Mouse (Mus musculus) cerebellum, adult 9-10 months (tissue): ENCODE data around the gene Acp5.
A peak's percentile ranks its signal among the peaks of the same experiment; 100 is the strongest.

Experiments
- DNase-seq: peaks from one replicate; pipeline ENCODE4 v3.0.0; 2022

Acp5 gene

GRCm38 (mm10) chr9:22095854-22096307 is 39.6 kb downstream of the Acp5 start:
- DNase-seq = peak; percentile 86

- DNase-seq = no peak
Observed at GRCm38 (mm10) chr9:22092746-22093145, 42.8 kb downstream of the Acp5 start.

DNA sequence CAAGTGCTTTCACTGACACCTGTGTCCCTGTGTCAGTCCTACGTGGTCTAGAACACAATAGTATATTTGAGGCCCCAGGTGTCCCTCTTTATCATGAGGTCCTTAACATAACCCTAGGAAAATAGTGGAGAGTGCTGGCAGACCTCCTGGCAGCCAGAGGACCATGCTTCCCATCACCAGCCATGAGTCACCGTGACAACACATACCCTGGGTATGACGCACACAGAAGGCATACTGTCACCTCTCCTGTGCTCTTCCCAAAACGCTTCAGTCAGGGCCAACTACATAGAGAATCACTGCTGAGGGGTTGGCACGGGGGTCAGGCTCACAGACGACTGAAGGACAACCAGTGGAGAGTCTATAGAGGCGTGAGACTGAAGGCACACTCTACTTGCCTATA is 45.5 kb downstream of the Acp5 start:
- DNase-seq = no peak

DNA sequence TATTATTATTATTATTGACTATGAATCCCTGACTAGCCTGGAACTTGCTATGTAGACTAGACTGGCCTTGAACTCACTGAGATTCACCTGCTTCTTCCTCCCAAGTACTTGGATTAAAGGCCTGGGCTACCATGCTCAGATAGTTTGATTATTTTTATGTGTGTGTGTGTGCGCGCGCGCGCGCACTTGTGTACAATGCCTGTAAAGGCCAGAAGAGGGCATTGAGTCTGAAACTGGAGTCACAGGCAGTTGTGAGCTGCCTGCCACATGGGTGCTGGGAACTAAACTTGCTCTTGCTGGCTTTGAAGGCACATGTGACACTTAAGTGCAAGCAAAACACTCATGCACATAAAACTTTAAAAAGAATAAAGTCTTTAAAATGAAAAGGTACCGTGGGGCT is 46.2 kb downstream of the Acp5 start:
- no peak for DNase-seq

DNA sequence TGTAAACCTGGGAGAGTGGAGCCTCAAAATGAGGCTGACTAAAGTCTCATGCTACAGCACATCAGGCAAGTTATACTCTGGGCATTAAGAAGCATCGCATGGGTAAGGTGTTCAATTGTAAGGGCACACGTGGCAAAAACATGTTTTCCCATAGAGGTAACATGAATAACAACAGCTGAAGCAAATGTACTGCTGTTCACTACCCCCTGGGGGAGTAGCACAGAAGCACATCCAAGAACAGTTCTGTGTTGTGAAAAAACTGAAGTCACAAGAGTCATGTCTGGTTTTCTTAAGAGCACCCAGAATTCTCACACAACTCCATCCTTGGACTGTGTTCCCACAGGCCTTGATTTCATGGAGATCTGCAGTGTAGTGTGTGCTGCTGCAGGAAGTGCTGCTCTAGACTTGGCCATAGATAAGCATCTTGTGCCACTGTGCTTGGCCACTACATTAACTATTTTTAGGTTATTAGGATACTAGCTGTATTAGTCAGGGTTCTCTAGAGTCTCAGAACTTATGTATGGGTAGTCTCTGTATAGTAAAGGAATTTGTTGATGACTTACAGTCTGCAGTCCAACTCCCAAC is 48.4 kb downstream of the Acp5 start:
- no peak for DNase-seq

DNA sequence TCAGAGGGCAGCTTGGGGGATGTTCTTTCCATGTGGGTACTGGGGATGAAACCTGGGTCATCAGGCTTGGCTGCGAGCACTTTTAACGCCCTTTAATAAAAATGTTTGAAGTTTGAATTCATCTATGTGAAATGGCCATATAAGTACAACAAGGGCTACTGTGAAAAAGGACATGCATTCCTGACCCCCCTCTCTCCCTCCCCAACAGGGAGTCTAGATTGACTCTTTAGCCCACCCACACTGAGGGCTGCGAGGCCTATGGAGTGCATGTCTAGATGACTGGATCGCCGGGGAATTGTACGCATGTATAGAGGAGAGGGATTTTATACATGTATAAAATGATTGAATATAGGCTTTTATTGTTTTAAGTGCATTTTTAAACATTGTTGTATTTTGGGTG is 49.5 kb downstream of the Acp5 start:
- DNase-seq = no peak

DNA sequence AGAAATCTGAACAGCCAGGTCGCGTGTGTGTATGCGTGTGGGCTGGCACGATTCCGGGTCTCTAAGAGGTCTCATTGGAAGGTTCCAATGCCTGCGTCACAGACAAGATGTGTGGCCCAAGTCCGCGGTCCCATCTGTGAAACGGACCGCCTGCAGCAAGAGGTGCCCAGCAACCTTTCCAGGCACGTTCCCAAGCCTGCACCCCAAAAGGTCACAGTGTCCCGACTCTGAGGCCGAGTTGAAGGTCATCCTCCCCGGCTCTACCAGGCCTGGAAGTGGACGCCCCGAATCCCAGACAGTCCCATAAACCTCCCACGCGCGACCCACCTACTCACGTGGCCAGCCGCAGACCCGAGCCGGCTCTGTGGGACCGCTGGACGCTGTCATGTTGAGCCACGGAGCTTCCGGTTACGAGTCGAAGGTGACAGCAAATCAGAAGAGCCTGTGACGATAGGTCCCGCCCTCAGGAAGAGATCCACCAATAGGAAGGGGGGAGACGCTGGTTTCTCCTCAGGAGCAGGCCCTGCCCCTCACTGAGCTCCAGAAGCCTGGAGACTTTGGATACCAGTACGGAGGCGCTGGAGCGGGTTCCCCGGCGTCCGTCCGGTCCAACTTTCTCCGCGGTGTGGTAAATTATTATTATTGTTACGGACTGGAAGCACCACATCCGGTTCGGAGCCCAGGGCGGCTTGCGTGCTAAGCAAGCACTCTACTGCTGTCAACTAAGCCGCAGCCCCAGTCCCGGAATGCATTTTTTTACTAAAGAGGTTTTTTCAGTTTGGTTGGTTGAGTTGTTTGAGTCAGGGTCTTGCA is 50.3 kb downstream of the Acp5 start, which contains the start of gene Ecsit:
Ecsit (minus strand) TSS at position 417 of the 813 bp plus-strand sequence.
- peak; percentile 98 for DNase-seq

GRCm38 (mm10) chr9:22084667-22085021 is 50.9 kb downstream of the Acp5 start:
- no peak for DNase-seq
